Mouse (Mus musculus): ENCODE measurements around the gene Rrm1.

GRCm38 (mm10) chr7:102396331-102396730 is 45.2 kb upstream of the Rrm1 start:
- no peak for TF ChIP-seq GATA1 (IDR thresholded peaks at IDR 0.05; ENCODE audit: borderline replicate concordance, low read length)
- no peak for TF ChIP-seq FLI1 (IDR thresholded peaks at IDR 0.05; ENCODE audit: low read length)

Measured in megakaryocyte, embryonic 14.5 days (primary cell).